Mouse (Mus musculus): ENCODE results near the gene Sdhc.

- no peak for TF ChIP-seq POLR2A (IDR thresholded peaks at IDR 0.05; ENCODE audit: extremely low read depth, insufficient read depth, low read length)
- TF ChIP-seq CTCF (IDR thresholded peaks at IDR 0.05; ENCODE audit: low read depth, low read length), result no peak
Measured at GRCm38 (mm10) chr1:171130971-171131370, 19.4 kb downstream of the Sdhc start.
